Mouse (Mus musculus) urinary bladder, postnatal 25 days (tissue): Measurements from ENCODE around the gene Il13.

Experiments
- DNase-seq: peaks from one replicate; pipeline ENCODE4 v3.0.0; 2022; ENCODE audit warnings: low spot score

Gene Il13

DNA sequence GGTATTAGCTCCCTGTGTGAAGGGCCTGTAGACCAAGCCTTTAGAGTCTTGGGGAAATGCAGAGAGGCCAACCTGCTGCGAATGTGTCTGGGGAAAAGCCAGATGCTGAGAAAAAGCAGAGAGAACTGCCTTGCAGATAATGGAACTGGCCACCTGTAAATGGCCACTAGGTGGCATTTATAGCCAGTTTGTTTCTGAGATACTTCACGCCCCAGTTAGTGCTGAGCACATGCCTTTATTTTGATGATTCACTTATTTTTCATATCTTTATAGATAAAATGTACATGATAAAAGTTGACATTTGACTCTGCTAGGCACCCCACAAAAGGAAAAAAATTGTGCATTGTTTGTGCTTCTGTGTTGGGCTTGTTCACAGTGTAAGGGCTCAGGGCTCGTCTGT lies 49.7 kb downstream of the Il13 start:
- DNase-seq = no peak

DNA sequence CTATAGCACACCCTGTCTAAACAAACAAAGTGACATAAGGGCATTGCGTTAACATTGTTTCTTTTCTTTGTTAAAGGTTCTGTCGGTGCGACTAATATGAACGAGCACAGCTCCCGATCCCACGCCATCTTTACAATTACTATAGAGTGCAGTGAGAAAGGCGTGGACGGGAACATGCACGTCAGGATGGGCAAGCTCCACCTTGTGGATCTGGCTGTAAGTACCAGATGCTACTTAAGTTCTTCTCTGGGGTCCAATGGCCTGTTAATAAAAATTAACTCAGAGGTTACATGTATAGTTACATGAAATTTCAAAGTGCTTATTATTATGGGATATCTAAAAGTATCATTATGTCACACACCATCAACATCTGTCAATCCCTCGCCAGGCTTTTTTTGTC lies 51.4 kb downstream of the Il13 start:
- no peak for DNase-seq
